Mouse (Mus musculus): ENCODE measurements around the gene B4galt1. TPM values are rescaled to one million over a fixed set of nuclear protein-coding genes. Genes with fewer than 3 reads are reported as not detected.
"Not testable (repeated sequence)": the region's sequence is repeated elsewhere in the genome, so short reads cannot be mapped to it uniquely, and the experiment has no call there.

Gene B4galt1
- polyA plus RNA-seq, 1 experiment from 2014 or later, result 54.5 TPM

DNA sequence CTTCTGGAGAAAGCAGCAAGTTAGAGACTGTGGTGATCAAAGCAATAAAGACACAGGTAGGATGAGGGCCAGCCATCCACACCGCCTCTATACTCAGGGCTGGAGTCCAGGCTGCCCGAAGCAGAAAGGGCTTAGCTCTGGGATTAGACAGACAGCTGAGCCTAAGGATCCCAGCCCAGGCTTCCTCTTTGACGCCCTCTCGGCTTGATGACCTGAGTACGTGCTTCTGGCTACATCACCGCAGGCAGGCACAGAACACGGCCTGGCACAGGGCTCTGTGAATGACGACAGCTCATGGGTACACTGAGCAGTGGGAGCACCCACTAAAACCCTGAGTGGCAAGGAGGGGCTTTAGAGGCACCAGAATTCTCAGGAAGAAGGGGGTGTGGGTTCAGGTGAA, 48.4 kb downstream of the B4galt1 start:
- H3K4me3 ChIP-seq (ENCODE audit: inconsistent target), result no peak overlapping the region
- H3K36me3 ChIP-seq (ENCODE audit: inconsistent target), result peaks cover 68% of the 10 kb centered on the region
- no peak overlapping the region for H3K27ac ChIP-seq
- H3K79me2 ChIP-seq (ENCODE audit: inconsistent target), result no peaks in the 10 kb centered on the region
- WGBS (ENCODE audit: missing documents), result 93% methylated on average over 8 of the region's 8 CpGs

GRCm38 (mm10) chr4:40802787-40803186, 51.0 kb downstream of the B4galt1 start:
- WGBS (ENCODE audit: missing documents), result 94% methylated on average over 3 of the region's 3 CpGs
- H3K36me3 ChIP-seq (ENCODE audit: inconsistent target), result peaks cover 43% of the 10 kb centered on the region
- H3K79me2 ChIP-seq (ENCODE audit: inconsistent target), result no peaks in the 10 kb centered on the region
- no peak overlapping the region for H3K27ac ChIP-seq
- H3K4me3 ChIP-seq (ENCODE audit: inconsistent target), result no peak overlapping the region

DNA sequence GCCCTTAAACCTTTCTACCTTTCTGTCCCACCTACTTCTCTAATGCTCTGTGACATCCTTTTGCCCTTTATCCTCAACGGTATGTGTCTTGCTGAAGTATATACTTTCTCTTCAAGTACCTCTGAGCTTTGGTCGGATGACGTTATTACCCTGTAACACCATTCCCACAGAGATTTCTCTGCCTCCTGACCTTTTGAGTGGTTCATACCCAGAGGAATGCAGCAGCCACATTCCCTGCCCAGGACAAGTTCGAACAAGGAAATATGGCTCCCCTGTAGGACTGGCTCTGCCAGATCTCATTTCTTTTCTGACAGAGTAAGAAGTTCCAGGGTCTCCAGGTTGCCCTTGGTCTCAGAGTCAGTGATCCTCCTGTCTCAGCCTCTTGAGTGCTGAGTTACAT, 51.9 kb downstream of the B4galt1 start:
- Histone ChIP-seq H3K27ac (no peak overlapping the region), H3K79me2 (ENCODE audit: inconsistent target) (no peaks in the 10 kb centered on the region), H3K4me3 (ENCODE audit: inconsistent target) (no peak overlapping the region), H3K36me3 (ENCODE audit: inconsistent target) (peaks cover 34% of the 10 kb centered on the region)
- 96% methylated on average over 4 of the region's 4 CpGs for WGBS (ENCODE audit: missing documents)

DNA sequence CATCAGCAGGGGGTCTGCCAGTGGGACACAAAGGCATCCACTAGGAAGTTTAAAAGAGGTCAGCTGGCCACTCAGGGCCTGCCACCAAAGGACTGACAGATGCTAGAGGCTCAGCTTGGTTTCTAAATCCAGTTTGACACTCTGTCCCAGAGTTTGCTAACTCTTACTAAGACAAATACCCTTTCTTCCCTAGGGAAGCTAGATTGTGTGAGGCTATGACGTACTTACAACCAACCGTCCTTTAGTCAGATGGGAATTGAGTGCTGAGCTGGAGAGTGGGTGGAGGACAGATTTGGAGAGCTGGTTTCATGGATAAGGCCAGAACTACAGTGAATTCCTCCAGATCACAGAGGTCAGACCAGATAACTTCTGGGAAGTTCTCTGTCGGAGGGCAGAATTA, 52.9 kb downstream of the B4galt1 start:
- H3K27ac ChIP-seq, result no peak overlapping the region
- H3K4me3 ChIP-seq (ENCODE audit: inconsistent target), result no peak overlapping the region
- H3K36me3 ChIP-seq (ENCODE audit: inconsistent target), result peaks cover 23% of the 10 kb centered on the region
- 100% methylated on average over 3 of the region's 3 CpGs for WGBS (ENCODE audit: missing documents)
- no peaks in the 10 kb centered on the region for H3K79me2 ChIP-seq (ENCODE audit: inconsistent target)

DNA sequence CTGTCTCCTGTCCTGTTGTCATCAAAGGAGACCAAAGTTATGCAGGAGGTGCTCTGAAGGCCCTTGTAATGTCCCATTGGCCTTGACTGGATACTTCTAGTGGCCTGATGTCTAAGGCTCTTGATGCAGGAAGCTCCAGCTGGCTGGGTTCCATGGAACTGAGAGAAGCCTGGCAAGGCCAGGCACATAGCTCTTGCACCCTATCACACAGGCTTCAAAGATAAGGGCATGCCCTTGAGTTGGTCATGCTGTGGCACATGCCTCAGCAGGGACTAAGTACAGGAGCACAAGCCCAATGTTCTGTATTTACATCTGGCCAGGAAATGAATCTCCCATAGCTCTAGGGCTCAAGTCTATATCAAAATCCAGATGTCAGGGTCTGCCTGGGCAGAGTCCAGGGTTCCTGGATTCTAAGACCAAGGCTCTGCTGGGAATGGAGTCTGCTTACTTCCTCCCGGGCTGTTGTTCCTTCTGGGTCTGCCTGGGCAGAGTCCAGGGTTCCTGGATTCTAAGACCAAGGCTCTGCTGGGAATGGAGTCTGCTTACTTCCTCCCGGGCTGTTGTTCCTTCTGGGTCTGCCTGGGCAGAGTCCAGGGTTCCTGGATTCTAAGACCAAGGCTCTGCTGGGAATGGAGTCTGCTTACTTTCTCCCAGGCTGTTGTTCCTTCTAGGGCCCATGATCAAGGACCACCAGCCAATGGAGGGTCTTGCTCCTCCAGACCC, 54.8 kb downstream of the B4galt1 start:
- WGBS (ENCODE audit: missing documents), result no CpG with 5 or more reads among the region's 2 CpGs
- not testable (repeated sequence) for H3K36me3 ChIP-seq (ENCODE audit: inconsistent target); H3K27ac ChIP-seq; H3K79me2 ChIP-seq (ENCODE audit: inconsistent target); H3K4me3 ChIP-seq (ENCODE audit: inconsistent target)

DNA sequence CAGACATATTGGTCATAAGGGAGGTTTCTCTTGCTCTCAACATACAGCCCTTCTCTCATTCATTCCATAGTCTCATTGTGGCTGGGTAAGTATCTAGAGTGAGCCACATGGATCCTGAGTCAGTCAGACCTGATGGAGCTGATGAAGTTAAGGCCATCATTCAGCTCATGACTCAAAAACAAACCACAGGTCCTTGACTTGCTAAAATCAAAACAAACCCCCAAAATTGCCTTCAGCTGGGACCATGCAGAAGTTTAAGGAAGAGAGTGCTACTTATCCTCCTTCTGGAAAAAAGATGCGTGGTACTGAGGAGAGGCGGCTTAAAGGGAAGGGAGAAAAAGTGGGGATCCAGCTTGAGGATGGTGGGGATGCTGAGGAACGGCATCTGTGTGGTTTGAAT, 58.0 kb downstream of the B4galt1 start:
- 89% methylated on average over 3 of the region's 3 CpGs for WGBS (ENCODE audit: missing documents)
- Histone ChIP-seq H3K79me2 (ENCODE audit: inconsistent target) (no peaks in the 10 kb centered on the region), H3K27ac (no peak overlapping the region), H3K4me3 (ENCODE audit: inconsistent target) (no peak overlapping the region), H3K36me3 (ENCODE audit: inconsistent target) (no peaks in the 10 kb centered on the region)

DNA sequence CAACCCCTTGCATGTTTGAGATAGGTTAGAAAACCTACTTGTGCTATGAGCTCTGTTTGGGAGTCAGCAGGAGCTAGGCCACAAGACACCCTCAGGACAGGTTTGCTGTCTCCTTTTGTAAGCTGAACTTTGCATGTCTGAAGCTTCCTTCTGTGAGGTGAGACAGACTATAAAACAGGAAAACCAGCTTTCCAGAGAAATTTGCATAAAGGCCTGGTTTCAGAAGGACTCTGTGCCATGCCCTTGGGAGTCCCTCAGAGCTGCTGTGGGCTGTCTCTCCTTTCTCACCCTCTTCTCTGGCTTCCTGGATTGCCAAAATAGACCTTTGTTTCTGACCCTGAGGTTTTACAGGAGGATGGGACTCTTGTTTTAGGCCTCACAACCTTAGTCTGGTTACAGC, 59.5 kb downstream of the B4galt1 start:
- Histone ChIP-seq H3K79me2 (ENCODE audit: inconsistent target) (no peaks in the 10 kb centered on the region), H3K36me3 (ENCODE audit: inconsistent target) (no peaks in the 10 kb centered on the region), H3K27ac (no peak overlapping the region), H3K4me3 (ENCODE audit: inconsistent target) (no peak overlapping the region)

DNA sequence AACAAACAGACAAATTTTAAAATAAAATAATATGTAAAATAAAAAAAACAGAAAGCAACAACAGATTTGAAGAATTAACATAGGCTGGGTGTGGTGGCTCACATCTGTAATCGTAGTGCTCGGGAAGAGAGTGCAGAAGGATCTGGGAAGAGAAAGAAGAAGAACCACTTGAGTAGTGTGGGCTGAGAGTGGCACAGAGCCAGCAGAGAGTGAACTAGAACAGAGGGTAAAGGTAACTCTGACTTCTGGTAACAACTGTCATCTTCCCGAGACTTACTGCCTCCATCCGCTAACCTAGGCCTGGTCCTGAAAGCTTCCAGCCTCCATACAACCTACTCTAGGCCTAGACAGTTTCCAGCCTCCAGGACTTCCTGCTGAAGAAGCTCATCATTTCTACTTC, 62.6 kb downstream of the B4galt1 start:
- no peaks in the 10 kb centered on the region for H3K36me3 ChIP-seq (ENCODE audit: inconsistent target)
- H3K79me2 ChIP-seq (ENCODE audit: inconsistent target), result no peaks in the 10 kb centered on the region
- no peak overlapping the region for H3K4me3 ChIP-seq (ENCODE audit: inconsistent target)
- H3K27ac ChIP-seq, result no peak overlapping the region
- 80% methylated on average over 4 of the region's 4 CpGs for WGBS (ENCODE audit: missing documents)

DNA sequence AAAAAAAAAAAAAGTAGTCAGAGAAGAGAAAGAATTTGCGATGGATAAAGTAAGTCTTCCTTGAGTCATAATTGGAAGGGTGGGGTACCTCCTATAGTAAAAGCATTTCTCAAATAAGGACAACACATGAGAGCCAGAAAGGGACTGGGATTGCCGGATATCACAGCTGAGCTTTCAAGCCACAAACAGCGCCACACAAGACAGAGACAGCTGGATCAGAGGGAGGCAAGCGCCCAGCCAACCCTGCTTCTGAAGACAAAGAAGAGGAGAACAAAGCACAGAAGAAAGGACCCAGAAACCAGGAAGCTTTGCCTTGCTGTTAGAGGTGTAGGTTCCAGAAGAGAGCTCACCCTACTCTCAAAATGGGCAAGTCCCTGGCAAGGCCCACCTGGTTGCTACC, 67.2 kb downstream of the B4galt1 start:
- WGBS (ENCODE audit: missing documents), result 100% methylated on average over 2 of the region's 4 CpGs
- Histone ChIP-seq H3K36me3 (ENCODE audit: inconsistent target) (no peaks in the 10 kb centered on the region), H3K4me3 (ENCODE audit: inconsistent target) (no peak overlapping the region), H3K27ac (no peak overlapping the region), H3K79me2 (ENCODE audit: inconsistent target) (no peaks in the 10 kb centered on the region)

DNA sequence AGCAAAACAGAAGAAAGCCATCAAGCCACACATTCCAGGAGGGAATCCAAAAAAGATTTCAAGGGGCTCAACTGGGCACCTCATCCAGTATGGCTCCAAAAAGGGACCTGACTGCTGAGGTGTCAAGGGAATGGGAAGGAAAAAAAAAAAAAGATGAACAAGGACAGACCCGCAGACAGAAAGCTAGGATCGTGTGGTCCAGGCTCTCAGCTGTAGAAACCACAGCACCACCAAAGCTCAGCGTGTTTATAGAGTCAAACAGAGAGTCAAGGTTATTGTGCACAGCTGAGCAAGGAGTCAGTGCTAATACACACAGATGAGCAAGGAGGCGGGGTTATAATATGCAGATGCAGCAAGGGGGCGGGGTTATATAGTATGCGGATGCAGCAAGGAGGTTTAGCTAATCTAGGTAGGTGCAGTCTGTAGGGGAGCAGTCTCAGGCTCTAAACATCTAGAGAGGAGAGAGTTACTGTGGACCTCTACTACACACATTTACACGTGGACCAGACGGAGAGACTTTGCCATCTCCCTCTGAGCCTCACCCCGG, 68.1 kb downstream of the B4galt1 start:
- no peaks in the 10 kb centered on the region for H3K79me2 ChIP-seq (ENCODE audit: inconsistent target)
- 87% methylated on average over 9 of the region's 9 CpGs for WGBS (ENCODE audit: missing documents)
- H3K27ac ChIP-seq, result no peak overlapping the region
- no peak overlapping the region for H3K4me3 ChIP-seq (ENCODE audit: inconsistent target)
- H3K36me3 ChIP-seq (ENCODE audit: inconsistent target), result no peaks in the 10 kb centered on the region

- Histone ChIP-seq H3K4me3 (ENCODE audit: inconsistent target) (no peak overlapping the region), H3K27ac (peak overlapping the region; percentile 34)
- WGBS (ENCODE audit: missing documents), result 29% methylated on average over 10 of the region's 10 CpGs
These were observed 69.1 kb downstream of the B4galt1 start for GRCm38 (mm10) chr4:40784556-40785169.

GRCm38 (mm10) chr4:40783049-40783448, 70.8 kb downstream of the B4galt1 start:
- WGBS (ENCODE audit: missing documents), result 95% methylated on average over 4 of the region's 4 CpGs
- no peaks in the 10 kb centered on the region for H3K36me3 ChIP-seq (ENCODE audit: inconsistent target)
- no peak overlapping the region for H3K4me3 ChIP-seq (ENCODE audit: inconsistent target)
- peak overlapping the region; percentile 97 for H3K27ac ChIP-seq
- H3K79me2 ChIP-seq (ENCODE audit: inconsistent target), result no peaks in the 10 kb centered on the region

More at GRCm38 (mm10) chr4:40784556-40785169, 69.1 kb downstream of the B4galt1 start:
- H3K36me3 ChIP-seq (ENCODE audit: inconsistent target), result no peaks in the 10 kb centered on the region
- no peaks in the 10 kb centered on the region for H3K79me2 ChIP-seq (ENCODE audit: inconsistent target)

GRCm38 (mm10) chr4:40781797-40782495, 71.9 kb downstream of the B4galt1 start:
- no peak overlapping the region for H3K4me3 ChIP-seq (ENCODE audit: inconsistent target)
- H3K79me2 ChIP-seq (ENCODE audit: inconsistent target), result no peaks in the 10 kb centered on the region
- peak overlapping the region; percentile 97 for H3K27ac ChIP-seq
- WGBS (ENCODE audit: missing documents), result 12% methylated on average over 8 of the region's 8 CpGs
- no peaks in the 10 kb centered on the region for H3K36me3 ChIP-seq (ENCODE audit: inconsistent target)

DNA sequence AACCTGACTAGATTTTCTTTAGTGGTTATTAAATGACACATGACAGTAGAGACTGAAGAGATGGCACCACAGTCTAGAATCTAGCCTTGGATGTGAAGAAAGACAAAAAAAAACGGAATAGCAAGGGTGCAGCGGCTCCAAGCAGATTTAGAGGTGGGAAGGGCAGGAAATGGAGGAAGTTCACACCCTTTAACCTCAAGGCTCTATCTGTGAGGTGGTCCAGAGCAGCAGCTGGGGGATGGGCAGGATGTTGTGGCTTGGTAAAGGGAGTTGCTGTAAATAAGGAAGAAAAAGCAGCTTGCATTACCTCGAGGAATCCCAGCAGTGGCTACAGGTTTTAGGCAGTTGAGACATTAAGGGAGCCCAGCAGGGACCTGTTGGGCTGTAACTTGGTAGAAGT, 72.7 kb downstream of the B4galt1 start:
- no peak overlapping the region for H3K4me3 ChIP-seq (ENCODE audit: inconsistent target)
- 12% methylated on average over 3 of the region's 3 CpGs for WGBS (ENCODE audit: missing documents)
- peak overlapping the region; percentile 97 for H3K27ac ChIP-seq
- no peaks in the 10 kb centered on the region for H3K79me2 ChIP-seq (ENCODE audit: inconsistent target)
- H3K36me3 ChIP-seq (ENCODE audit: inconsistent target), result no peaks in the 10 kb centered on the region

DNA sequence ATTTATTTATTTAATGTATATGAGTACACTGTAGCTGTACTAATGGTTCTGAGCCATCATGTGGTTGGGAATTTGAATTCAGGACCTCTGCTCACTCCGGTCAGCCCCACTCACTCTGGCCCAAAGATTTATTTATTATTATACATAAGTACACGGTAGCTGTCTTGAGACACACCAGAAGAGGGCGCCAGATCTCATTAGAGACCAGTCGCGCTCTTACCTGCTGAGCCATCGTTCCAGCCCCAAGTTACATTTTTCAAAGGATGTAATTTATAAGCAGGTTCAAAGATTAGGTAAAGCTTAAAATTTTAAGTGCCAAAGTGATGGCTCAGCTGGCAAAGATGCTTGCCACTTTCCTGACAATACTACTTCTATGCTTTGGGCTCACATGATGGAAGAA, 75.1 kb downstream of the B4galt1 start:
- 74% methylated on average over 6 of the region's 6 CpGs for WGBS (ENCODE audit: missing documents)
- H3K4me3 ChIP-seq (ENCODE audit: inconsistent target), result no peak overlapping the region
- H3K27ac ChIP-seq, result peak overlapping the region; percentile 87
- no peaks in the 10 kb centered on the region for H3K79me2 ChIP-seq (ENCODE audit: inconsistent target)
- H3K36me3 ChIP-seq (ENCODE audit: inconsistent target), result no peaks in the 10 kb centered on the region

All from macrophage (primary cell).